Mouse (Mus musculus) mesoderm, embryonic 11.5 days (tissue): ENCODE results near the gene Ppp1r12a.

Experiments
- DNase-seq: peaks from one replicate; pipeline ENCODE4 v3.0.0-alpha.2; 2012; ENCODE audit warnings: low read depth, low spot score

Gene Ppp1r12a

GRCm38 (mm10) chr10:108162297-108163020, 466 bp downstream of the Ppp1r12a start:
- DNase-seq: peak; percentile 31

GRCm38 (mm10) chr10:108163021-108163410, 1.0 kb downstream of the Ppp1r12a start:
- DNase-seq: no peak

DNA sequence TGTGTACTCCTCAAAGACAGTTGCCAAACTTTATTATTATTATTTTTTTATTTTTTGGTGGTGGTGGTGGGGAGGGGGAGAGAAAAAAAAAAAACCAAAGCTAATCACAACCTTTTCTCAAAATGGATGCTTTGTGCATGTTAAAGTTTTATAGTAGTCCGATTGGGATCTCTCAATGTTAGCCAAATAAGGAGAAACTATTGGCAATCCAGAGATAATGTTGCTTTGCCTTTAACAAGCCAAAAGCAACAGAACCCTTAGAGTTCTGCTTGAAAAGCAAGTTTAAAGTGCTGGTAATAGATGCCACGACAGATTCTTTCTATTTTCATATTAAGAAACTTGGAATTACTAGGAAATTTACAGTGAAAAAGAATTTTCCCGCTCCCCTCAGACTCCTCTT, 1.5 kb downstream of the Ppp1r12a start:
- DNase-seq: no peak

- no peak for DNase-seq
Measured at GRCm38 (mm10) chr10:108167823-108168222, 5.8 kb downstream of the Ppp1r12a start.

- DNase-seq: no peak
Measured at GRCm38 (mm10) chr10:108170818-108171217, 8.8 kb downstream of the Ppp1r12a start.

DNA sequence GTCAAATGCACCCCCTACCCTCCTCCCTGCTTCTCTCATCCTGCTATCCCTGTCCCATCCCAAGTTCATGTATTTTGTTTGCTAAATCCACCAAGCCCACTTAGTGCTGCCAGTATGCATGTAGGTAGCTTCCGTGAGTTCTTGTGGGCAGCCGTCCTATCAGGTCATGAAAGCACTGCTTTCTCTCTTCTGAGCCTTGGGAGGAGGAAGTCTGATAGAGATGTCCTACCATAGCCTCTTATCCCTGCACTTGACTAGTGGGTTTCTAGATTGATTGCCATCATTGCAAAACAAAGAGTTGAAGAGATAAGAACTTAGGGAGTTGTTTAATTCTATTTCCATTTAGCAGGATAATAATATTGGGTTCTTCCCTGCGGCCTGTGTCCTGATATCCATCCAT, 9.6 kb downstream of the Ppp1r12a start:
- DNase-seq: no peak

- DNase-seq: peak; percentile 43
Measured at GRCm38 (mm10) chr10:108172817-108173563, 11.0 kb downstream of the Ppp1r12a start.

DNA sequence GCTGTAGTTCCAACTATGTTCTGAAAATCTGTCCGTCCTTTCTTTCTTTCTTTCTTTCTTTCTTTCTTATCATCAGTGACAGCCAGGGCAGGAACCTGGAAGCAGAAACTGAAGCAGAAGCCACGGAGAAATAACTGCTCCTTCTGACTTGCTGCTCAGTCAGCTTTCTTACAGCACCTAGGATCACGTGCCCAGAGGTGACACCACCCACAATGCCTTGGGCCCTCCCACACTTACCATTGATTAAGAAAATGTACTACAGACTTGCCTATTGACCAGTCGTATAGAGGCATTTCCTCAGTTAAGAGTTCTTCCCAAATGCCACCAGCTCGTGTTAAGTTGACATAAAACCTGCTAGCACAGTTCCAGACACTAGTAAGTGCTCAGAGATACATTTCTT, 12.1 kb downstream of the Ppp1r12a start:
- DNase-seq: no peak

DNA sequence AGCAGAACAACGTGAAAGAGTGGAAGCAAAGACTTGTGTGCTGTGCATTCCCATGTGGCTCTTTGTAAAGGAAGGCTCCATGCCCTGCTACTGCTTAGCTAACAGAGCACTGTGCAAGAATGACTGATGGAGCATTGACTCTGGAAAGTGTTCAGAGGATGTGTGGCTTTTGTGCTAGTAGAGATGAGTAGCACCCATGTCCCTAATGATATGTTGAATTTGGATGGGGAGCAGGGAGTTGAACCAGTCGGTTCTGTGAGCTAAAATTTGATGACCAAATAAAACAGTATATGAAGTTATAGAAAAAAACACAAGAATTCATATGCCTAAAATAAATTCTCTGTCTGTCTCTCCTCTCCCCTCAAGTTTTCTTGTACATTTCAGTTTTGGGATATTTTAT, 13.9 kb downstream of the Ppp1r12a start:
- no peak for DNase-seq

- DNase-seq: no peak
Measured at GRCm38 (mm10) chr10:108178285-108178848, 16.4 kb downstream of the Ppp1r12a start.

DNA sequence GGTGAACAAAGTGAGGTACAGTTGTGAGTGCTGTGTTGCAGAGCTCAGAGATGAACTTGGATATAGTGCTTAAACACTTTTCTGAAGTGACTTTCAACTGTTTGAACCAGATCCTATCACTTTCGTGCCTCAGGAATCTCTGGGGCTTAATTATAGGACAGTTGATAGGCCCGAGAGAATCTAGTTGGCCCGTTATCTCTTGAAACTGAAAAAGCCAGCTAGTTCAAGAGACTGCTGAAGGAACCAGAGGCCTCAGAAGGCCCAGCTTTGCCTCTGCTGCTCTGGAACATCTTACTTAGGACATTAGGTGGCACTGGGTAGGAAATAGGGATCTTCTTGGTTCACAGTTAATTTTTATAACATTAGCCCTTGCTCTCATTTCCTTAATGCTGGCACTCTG, 17.4 kb downstream of the Ppp1r12a start:
- no peak for DNase-seq

DNA sequence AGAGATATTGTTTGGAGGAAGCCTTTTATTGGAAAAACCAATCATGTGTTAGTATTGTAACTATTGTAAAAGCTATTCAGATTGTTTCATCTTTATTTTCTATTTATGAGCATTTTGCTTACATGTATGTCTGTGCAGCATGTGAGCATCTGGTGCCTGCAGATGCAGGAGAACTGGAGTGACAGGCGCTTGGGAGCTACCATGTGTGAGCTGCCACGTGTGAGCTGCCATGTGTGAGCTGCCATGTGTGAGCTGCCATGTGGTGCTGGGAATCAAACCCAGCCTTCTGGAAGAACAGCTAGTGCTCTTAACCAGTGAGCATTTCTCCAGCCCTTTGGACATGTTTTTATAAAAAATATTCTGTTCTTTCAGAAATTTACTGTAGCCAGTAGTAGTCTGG, 18.3 kb downstream of the Ppp1r12a start:
- no peak for DNase-seq

GRCm38 (mm10) chr10:108181893-108182292, 19.9 kb downstream of the Ppp1r12a start:
- no peak for DNase-seq

DNA sequence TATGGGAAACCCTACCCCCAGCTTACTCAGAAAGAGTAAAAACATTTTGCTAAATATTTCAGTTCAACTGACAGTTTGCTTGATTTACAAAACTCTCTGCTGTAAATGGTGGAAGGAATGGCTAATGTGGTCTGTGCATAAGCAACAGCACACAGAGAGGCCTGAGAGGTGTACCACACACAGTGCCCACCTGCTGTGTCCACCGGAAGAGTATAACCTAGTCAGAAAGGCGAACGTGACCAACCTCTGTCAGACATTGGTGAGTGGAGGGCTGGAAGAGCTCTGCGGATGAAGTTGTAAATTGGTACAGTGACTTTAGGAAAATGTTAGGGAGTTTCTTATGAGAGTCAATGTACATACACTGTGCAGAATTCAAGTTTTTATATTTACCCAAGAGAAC, 20.4 kb downstream of the Ppp1r12a start:
- no peak for DNase-seq

GRCm38 (mm10) chr10:108184763-108185162, 22.8 kb downstream of the Ppp1r12a start:
- DNase-seq: no peak

DNA sequence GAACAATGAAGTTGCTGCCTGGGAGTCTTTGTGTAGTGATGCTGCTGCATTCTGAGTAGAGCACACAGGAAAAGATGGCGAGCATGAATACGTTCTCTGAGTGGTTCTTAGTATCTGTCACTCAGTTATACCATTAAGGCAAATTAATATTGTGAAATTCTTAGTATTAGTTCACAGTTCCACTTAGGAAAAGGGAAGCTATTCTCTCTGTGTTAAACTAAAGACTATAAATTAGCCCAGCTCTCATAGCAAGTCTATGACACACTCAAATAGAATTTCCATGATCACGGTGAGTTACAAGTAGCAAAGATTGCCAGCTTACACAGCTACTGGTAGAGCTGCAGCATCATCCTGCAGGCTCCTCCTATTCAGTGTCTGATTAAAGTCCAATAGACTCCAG, 23.3 kb downstream of the Ppp1r12a start:
- no peak for DNase-seq

- no peak for DNase-seq
Measured at GRCm38 (mm10) chr10:108189303-108189702, 27.3 kb downstream of the Ppp1r12a start.

DNA sequence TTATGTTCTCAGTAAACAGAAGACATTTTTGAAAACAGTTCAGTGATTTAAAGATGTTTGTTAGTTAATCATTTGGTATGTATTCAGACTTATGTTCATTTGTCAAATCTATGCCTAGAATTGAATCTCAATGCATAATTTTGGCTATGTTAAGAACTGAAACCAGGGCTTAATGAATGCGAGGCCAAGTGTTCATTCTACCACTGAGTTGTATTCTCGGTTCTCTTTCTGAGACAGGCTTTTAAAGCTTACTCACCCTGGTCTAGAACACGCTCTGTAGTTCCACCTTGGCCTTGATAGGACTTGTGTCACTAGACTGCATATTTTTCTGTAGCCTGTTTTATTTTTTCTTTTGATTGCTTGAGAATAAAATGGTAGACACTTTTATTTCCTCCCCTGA, 28.0 kb downstream of the Ppp1r12a start:
- DNase-seq: no peak

DNA sequence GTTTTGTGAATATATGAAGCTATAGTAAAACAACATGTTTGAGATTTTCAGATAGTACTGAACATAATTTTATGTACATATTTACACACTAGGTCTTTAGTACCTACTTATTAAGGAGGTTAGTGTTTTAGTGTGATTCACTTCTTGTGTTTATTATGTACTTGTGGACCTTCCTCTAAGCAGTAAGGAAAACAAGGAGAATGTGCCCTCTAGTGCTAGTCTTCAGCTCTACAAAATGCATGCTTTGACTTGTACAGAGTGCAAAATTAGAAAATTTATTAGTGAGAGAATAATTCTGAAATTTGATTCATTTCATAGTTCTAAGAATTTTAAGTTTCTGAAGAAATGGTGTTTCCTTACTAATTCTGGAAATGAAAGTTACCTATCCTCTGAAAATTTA, 28.6 kb downstream of the Ppp1r12a start:
- DNase-seq: no peak

DNA sequence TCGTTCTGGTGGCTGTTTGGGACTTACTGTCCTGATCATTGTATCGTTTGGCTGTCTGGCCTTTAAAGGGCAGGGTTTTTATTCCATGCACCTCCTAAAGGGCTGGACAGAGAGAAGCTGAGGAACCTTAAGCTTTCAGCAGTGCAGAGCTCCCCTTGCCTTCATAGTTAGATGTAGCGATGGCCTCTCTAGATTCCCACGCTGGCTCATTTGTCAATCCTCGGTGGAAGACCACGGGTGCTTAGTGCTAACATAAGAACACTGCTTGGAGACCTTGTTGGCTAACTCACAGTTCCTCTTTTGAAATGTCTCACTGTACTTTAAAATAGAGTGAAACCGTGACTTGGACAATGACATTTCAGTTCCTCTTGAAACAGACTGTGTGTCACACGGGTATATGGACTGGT, 29.4 kb downstream of the Ppp1r12a start:
- no peak for DNase-seq

DNA sequence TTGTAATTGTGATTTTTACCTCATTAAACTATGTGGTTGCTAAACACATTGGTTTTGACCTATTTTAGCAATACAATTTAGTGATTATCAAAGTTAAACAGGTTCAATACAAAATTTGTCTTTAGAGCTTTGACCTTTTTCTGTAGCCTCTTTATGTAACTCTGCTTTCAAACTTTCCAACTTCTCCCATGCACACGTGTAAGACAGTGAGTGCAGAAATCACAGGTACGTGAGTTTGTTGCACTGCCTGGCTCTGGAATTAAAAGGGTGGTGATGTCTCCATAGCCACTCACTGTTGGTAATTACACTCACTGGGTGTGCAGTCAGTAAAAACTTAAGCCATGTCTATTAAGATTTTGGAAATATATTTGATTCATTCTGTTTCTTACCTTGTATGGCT, 30.3 kb downstream of the Ppp1r12a start:
- no peak for DNase-seq

- no peak for DNase-seq
Measured at GRCm38 (mm10) chr10:108196124-108196523, 34.1 kb downstream of the Ppp1r12a start.

DNA sequence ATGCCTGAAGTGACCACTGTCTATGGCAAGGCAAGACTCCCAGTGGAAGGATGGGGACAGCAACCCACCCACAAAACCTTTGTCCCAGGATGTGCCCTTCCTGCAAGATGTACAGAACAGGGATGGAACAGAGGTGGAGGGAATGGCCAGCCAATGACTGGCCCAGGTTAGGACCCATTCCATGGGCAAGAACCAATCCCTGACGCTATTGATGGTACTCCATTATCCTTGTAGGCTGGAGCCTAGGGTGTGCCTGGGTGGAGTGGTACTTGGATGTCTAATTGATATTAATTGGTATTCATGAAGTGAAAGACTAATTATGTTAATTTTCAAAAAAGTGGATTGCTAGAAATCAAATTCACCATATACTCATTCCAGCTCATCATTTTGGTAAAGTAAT, 35.5 kb downstream of the Ppp1r12a start:
- DNase-seq: no peak
